In the genomic region with DNA sequence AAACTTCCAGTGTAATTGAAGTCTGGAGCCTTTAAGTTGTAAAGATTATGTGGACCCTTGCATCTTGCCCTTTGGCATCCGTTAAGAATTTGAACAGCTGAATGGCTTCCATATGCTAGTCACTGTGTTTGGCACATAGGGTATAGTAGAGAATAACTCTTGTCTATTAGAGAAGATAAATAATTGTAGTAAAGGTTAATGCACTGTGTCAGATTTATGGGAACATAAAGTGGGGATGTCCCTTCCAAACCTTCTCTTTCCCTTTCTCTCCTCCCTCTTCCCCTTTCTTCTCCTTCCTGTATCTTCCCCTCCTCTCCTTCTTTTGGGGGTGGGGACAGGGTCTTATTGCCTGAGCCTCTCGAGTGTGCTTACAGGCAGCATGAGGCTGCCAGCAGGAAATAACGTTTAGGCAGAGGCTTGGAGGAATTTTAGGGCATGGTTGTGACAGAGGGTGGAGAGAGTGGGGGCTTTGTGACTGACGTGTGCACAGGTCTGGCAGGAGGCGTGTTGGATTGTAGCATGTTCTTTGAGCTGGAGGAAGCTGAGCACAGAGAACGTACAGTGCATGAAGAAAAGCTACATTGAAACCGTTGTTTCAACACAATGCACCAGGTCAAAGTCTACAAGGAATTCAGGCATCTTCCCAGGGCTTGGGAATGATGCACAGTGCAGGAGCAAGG, we compare ENCODE assay signal across 10 mouse cellular contexts. TPM values are rescaled to one million over a fixed set of nuclear protein-coding genes. Genes with fewer than 3 reads are reported as not detected.
DNase-seq lines count a peak whose midpoint lies in the region; ATAC-seq lines count a peak whose summit lies in the region.
"Had no signal": no experiment of that assay in that cellular context is flagged by ENCODE, and none has a peak within 500 bp of the region (broad histone marks: within the 10 kb centered on the region; RNA-seq: fewer than 3 reads in every experiment).

No protein-coding gene starts in this region.

- H3K4me3 ChIP-seq in heart, embryonic 11.5 days (ENCODE audit: low read depth, low read length), result no peak overlapping the region
- no peak overlapping the region for H3K4me3 ChIP-seq in limb, embryonic 15.5 days
- no peak overlapping the region for H3K4me3 ChIP-seq in stomach, embryonic 16.5 days (replicated peaks; ENCODE audit: low read length)
- H3K4me3 ChIP-seq: megakaryocyte, embryonic 14.5 days had no signal

- peaks cover 44% of the 10 kb centered on the region for H3K4me1 ChIP-seq in heart, embryonic 11.5 days (ENCODE audit: control insufficient read depth, insufficient read depth, low read length)
- peaks cover 88% of the 10 kb centered on the region for H3K4me1 ChIP-seq in limb, embryonic 15.5 days
- peaks cover 41% of the 10 kb centered on the region for H3K4me1 ChIP-seq in stomach, embryonic 16.5 days (ENCODE audit: control insufficient read depth, insufficient read depth, low read length)

- H3K9ac ChIP-seq in heart, embryonic 11.5 days (ENCODE audit: low read depth, low read length), result peak overlapping the region; percentile 28; the same call in 1 of the 2 replicates
- H3K9ac ChIP-seq in limb, embryonic 15.5 days, result no peak overlapping the region
- no peak overlapping the region for H3K9ac ChIP-seq in stomach, embryonic 16.5 days (ENCODE audit: low read length)

- H3K9me3 ChIP-seq in heart, embryonic 11.5 days (replicated peaks; ENCODE audit: control insufficient read depth, low read length), result no peaks in the 10 kb centered on the region
- no peaks in the 10 kb centered on the region for H3K9me3 ChIP-seq in limb, embryonic 15.5 days
- no peaks in the 10 kb centered on the region for H3K9me3 ChIP-seq in stomach, embryonic 16.5 days (replicated peaks; ENCODE audit: control insufficient read depth, low read length)
- H3K9me3 ChIP-seq: megakaryocyte, embryonic 14.5 days had no signal

- ATAC-seq in heart, embryonic 11.5 days (replicated peaks; ENCODE audit: insufficient number of reproducible peaks, low FRiP score, low TSS enrichment), result no peak
- ATAC-seq in limb, embryonic 15.5 days (ENCODE audit: insufficient number of reproducible peaks, low FRiP score, low TSS enrichment, low read depth), result peak; percentile 53; the same call in 1 of the 2 replicates
- no peak for ATAC-seq in stomach, embryonic 16.5 days (ENCODE audit: insufficient read depth, low FRiP score)

- DNase-seq in heart, adult 9 months (ENCODE audit: low spot score in 2 of 2), result no peak
- peak; percentile 18 for DNase-seq in retina, postnatal 1 day
- no peak for DNase-seq in retina, embryonic 14.5 days (ENCODE audit: low spot score)
- DNase-seq in urinary bladder, adult 2 months (ENCODE audit: low spot score), result no peak
- DNase-seq in left cerebral cortex, postnatal 10 days (ENCODE audit: extremely low spot score in 1 of 2, low spot score in 2 of 2), result no peak
- DNase-seq: cerebellum, postnatal 36 days had no signal

- H3K36me3 ChIP-seq in heart, embryonic 11.5 days (ENCODE audit: control insufficient read depth, insufficient read depth, low read length), result no peaks in the 10 kb centered on the region
- H3K36me3 ChIP-seq in limb, embryonic 15.5 days, result no peaks in the 10 kb centered on the region
- H3K36me3 ChIP-seq in stomach, embryonic 16.5 days (ENCODE audit: control insufficient read depth, insufficient read depth, low read length), result no peaks in the 10 kb centered on the region

- no peaks in the 10 kb centered on the region for H3K27me3 ChIP-seq in heart, embryonic 11.5 days (ENCODE audit: control insufficient read depth, insufficient read depth, low read length)
- no peaks in the 10 kb centered on the region for H3K27me3 ChIP-seq in limb, embryonic 15.5 days
- H3K27me3 ChIP-seq in stomach, embryonic 16.5 days (ENCODE audit: control insufficient read depth, insufficient read depth, low read length), result no peaks in the 10 kb centered on the region
- H3K27me3 ChIP-seq: megakaryocyte, embryonic 14.5 days had no signal

- WGBS in heart, embryonic 11.5 days (ENCODE audit: insufficient replicate concordance), result 40% methylated on average over 7 of the region's 7 CpGs
- WGBS in limb, embryonic 15.5 days, result 9% methylated on average over 7 of the region's 7 CpGs
- WGBS in stomach, embryonic 16.5 days, result 16% methylated on average over 7 of the region's 7 CpGs

- H3K4me2 ChIP-seq in heart, embryonic 11.5 days, result no peak overlapping the region
- H3K4me2 ChIP-seq in limb, embryonic 15.5 days, result no peak overlapping the region
- no peak overlapping the region for H3K4me2 ChIP-seq in stomach, embryonic 16.5 days (ENCODE audit: low read depth, low read length)

- intact Hi-C loops in left cerebral cortex, postnatal 10 days (cut with DNase I), result loop anchor here (10.0 kb wide), 1 partner anchor 154 kb away; no protein-coding TSS in a partner anchor

- peak overlapping the region; percentile 50; the same call in 1 of the 2 replicates for H3K27ac ChIP-seq in heart, embryonic 11.5 days (ENCODE audit: low read depth, low read length)
- peak overlapping the region; percentile 96 for H3K27ac ChIP-seq in limb, embryonic 15.5 days
- H3K27ac ChIP-seq in stomach, embryonic 16.5 days (ENCODE audit: low read length), result peak overlapping the region; percentile 63

RNA-seq across cellular contexts. Expression of a gene that starts 47.8 kb away (rescaled TPM):
- polyA plus RNA-seq in heart, embryonic 11.5 days (2014; fragmentation: Nextera tagmentation; extraction: Ambion mirVana), result 12.5 and 13.4 TPM in 2 replicates
- polyA plus RNA-seq in limb, embryonic 15.5 days (2015; fragmentation: Nextera tagmentation; extraction: Ambion mirVana), result 35.8 and 40.8 TPM in 2 replicates
- 20.4 and 23.6 TPM in 2 replicates for polyA plus RNA-seq in stomach, embryonic 16.5 days (2015; fragmentation: Nextera tagmentation; extraction: Ambion mirVana)
- polyA plus RNA-seq in urinary bladder, adult 2 months (2012; rRNA removed), result 23.1 and 31.2 TPM in 2 replicates
- 10 to 100 TPM; 15.5 to 17.9 TPM for total RNA-seq in left cerebral cortex, postnatal 10 days (2021)
